Mouse (Mus musculus) limb, embryonic 10.5 days (tissue): Measurements from ENCODE around the gene Ralbp1. TPM values are rescaled to one million over a fixed set of nuclear protein-coding genes. Genes with fewer than 3 reads are reported as not detected.

ENCODE experiments used
- DNase-seq: peaks from one replicate; pipeline ENCODE4 v3.0.0-alpha.2; 2017; ENCODE audit warnings: low spot score
- H3K27ac ChIP-seq: fragments of 300-500 bp; sonication (generic); 2 replicates; pipeline ENCODE4 v1.5.1; 2016; ENCODE audit warnings: mild to moderate bottlenecking
- H3K27me3 ChIP-seq: fragments of 300-500 bp; sonication (generic); 2 replicates; pipeline ENCODE4 v1.6.1; 2016; ENCODE audit warnings: low read depth, mild to moderate bottlenecking; ENCODE audit not compliant: poor library complexity, severe bottlenecking
- H3K36me3 ChIP-seq: fragments of 300-500 bp; sonication (generic); 2 replicates; pipeline ENCODE4 v1.6.1; 2016; ENCODE audit warnings: mild to moderate bottlenecking, moderate library complexity
- H3K4me1 ChIP-seq: fragments of 300-500 bp; sonication (generic); 2 replicates; pipeline ENCODE4 v1.6.1; 2016
- H3K4me3 ChIP-seq: fragments of 300-500 bp; sonication (generic); 2 replicates; pipeline ENCODE4 v1.5.1; 2016; ENCODE audit warnings: mild to moderate bottlenecking, moderate library complexity
- H3K9me3 ChIP-seq: fragments of 300-500 bp; sonication (generic); replicated peaks from 2 replicates; pipeline ENCODE4 v1.6.1; 2016; ENCODE audit warnings: mild to moderate bottlenecking
- WGBS: fragments of 180-500 bp; shearing (Covaris S2); methylation state at CpG from one replicate; pipeline ENCODE4 v1.1.7; 2016; 5-methylcytosine and 5-hydroxymethylcytosine counted together
- polyA plus RNA-seq: library from polyadenylated mRNA; unstranded; fragments of >200 nt; fragmentation: Nextera tagmentation; extraction: Ambion mirVana; gene quantifications from 2 replicates; pipeline ENCODE4 v1.2.1, GENCODE M21; 2016

The Ralbp1 gene
- polyA plus RNA-seq, 1 experiment from 2014 or later: 64.7 TPM

DNA sequence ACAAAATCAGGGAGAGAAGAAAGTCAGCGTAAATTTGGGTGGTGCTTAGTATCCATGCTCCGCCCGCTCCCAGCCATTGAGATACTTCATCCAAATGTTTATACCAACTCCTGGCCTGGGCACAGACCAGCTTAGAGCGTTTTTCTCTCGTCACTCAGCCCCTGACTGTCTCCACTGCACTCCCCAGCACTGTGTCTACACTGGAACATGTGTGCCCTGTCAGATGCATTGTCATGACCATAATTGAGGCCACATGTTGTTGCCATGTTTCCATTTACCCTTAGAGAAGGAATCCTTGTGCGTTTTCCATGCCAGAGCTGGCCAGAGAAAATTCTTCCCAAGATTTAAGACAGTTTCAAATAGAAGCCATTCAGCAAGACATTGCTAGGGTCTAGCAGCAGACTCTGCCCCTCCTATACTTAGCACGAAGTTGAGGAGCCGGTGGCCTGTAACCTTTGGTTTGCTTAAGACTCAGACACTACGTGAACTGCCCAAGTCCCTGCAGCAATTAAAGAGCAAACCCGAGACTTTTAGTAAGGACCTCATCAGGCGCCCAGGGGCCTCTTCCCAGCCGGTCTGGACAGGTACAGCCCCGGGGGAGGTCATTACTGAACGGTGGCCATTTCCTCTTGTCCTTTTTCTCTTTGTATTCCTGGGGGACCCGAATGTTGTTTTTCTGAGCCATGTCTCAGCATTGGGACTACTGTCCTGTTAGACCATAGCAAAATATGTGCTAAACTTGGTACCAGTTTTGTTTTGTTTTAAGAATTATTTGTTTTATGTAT, 25.9 kb upstream of the Ralbp1 start:
- no peak overlapping the region for H3K4me3 ChIP-seq
- no peaks in the 10 kb centered on the region for H3K9me3 ChIP-seq
- H3K27me3 ChIP-seq: no peaks in the 10 kb centered on the region
- H3K36me3 ChIP-seq: no peaks in the 10 kb centered on the region; the same call in 1 of the 2 replicates
- no peak for DNase-seq
- peaks cover 24% of the 10 kb centered on the region for H3K4me1 ChIP-seq
- peak overlapping the region; percentile 56; the same call in 1 of the 2 replicates for H3K27ac ChIP-seq
- 70% methylated on average over 15 of the region's 15 CpGs for WGBS

GRCm38 (mm10) chr17:65908270-65908669, 22.7 kb upstream of the Ralbp1 start:
- Histone ChIP-seq H3K36me3 (0 out of 2 replicates have a peak, but pooled peaks cover 2% of the 10 kb centered on the region), H3K4me1 (peaks cover 24% of the 10 kb centered on the region), H3K27ac (no peak overlapping the region), H3K4me3 (no peak overlapping the region), H3K27me3 (no peaks in the 10 kb centered on the region), H3K9me3 (0 out of 2 replicates have a peak, but pooled peaks cover 1% of the 10 kb centered on the region)
- no peak for DNase-seq

GRCm38 (mm10) chr17:65906895-65907401, 21.4 kb upstream of the Ralbp1 start:
- no peak overlapping the region for H3K4me3 ChIP-seq
- no peak for DNase-seq
- peak overlapping the region; percentile 28; the same call in 1 of the 2 replicates for H3K27ac ChIP-seq
- H3K9me3 ChIP-seq: 0 out of 2 replicates have a peak, but pooled peaks cover 1% of the 10 kb centered on the region
- H3K27me3 ChIP-seq: no peaks in the 10 kb centered on the region
- peaks cover 24% of the 10 kb centered on the region for H3K4me1 ChIP-seq
- 0 out of 2 replicates have a peak, but pooled peaks cover 2% of the 10 kb centered on the region for H3K36me3 ChIP-seq
- WGBS: 68% methylated on average over 11 of the region's 11 CpGs

DNA sequence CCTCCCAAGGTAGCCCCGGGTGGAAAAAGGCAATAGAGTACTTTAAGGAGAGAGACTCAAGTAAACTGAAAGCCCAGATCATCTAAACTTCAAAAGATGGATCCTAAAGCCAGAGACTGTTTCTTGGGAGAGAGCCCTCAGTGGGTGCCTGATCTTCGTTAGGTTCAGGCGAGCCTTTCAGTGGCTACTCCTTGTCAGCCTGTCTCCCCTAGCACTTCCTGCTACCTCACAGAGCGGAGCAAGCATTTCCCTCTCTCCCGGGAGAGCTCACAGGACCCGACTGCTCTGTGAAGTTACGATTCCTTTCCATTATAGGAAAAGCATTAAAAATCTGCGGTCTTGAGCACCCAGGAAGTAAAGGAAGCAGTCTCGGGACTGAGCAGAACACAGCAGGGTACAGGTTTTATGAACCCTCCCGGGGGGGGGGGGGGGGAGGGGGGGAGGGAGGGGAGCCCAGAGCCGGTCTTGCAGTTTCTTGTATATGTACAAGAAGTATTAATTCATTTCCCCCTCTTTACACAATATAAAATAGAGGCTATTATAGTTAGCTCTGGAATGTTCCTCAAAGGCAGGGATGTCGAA, 20.8 kb upstream of the Ralbp1 start:
- 47% methylated on average over 12 of the region's 12 CpGs for WGBS
- Histone ChIP-seq H3K9me3 (0 out of 2 replicates have a peak, but pooled peaks cover 1% of the 10 kb centered on the region), H3K4me3 (no peak overlapping the region), H3K27ac (peak overlapping the region; percentile 28; the same call in 1 of the 2 replicates), H3K4me1 (peaks cover 19% of the 10 kb centered on the region), H3K36me3 (0 out of 2 replicates have a peak, but pooled peaks cover 2% of the 10 kb centered on the region), H3K27me3 (no peaks in the 10 kb centered on the region)
- no peak for DNase-seq

- 84% methylated on average over 14 of the region's 14 CpGs for WGBS
- no peak for DNase-seq
- no peaks in the 10 kb centered on the region for H3K27me3 ChIP-seq
- 0 out of 2 replicates have a peak, but pooled peaks cover 1% of the 10 kb centered on the region for H3K9me3 ChIP-seq
- peaks cover 14% of the 10 kb centered on the region for H3K4me1 ChIP-seq
- H3K4me3 ChIP-seq: no peak overlapping the region
- no peak overlapping the region for H3K27ac ChIP-seq
- 0 out of 2 replicates have a peak, but pooled peaks cover 2% of the 10 kb centered on the region for H3K36me3 ChIP-seq
These were observed 19.6 kb upstream of the Ralbp1 start for GRCm38 (mm10) chr17:65905241-65905640.

- 97% methylated on average over 8 of the region's 8 CpGs for WGBS
- Histone ChIP-seq H3K27me3 (no peaks in the 10 kb centered on the region), H3K9me3 (0 out of 2 replicates have a peak, but pooled peaks cover 1% of the 10 kb centered on the region), H3K27ac (no peak overlapping the region), H3K4me3 (no peak overlapping the region), H3K36me3 (0 out of 2 replicates have a peak, but pooled peaks cover 2% of the 10 kb centered on the region), H3K4me1 (peaks cover 14% of the 10 kb centered on the region)
- no peak for DNase-seq
These were observed 18.2 kb upstream of the Ralbp1 start for GRCm38 (mm10) chr17:65903826-65904225.

- Histone ChIP-seq H3K4me3 (no peak overlapping the region), H3K4me1 (peaks cover 14% of the 10 kb centered on the region), H3K27me3 (no peaks in the 10 kb centered on the region), H3K27ac (no peak overlapping the region), H3K9me3 (0 out of 2 replicates have a peak, but pooled peaks cover 1% of the 10 kb centered on the region), H3K36me3 (0 out of 2 replicates have a peak, but pooled peaks cover 2% of the 10 kb centered on the region)
- WGBS: 91% methylated on average over 1 of the region's 1 CpGs
- DNase-seq: no peak
These were observed 17.4 kb upstream of the Ralbp1 start for GRCm38 (mm10) chr17:65903011-65903410.

DNA sequence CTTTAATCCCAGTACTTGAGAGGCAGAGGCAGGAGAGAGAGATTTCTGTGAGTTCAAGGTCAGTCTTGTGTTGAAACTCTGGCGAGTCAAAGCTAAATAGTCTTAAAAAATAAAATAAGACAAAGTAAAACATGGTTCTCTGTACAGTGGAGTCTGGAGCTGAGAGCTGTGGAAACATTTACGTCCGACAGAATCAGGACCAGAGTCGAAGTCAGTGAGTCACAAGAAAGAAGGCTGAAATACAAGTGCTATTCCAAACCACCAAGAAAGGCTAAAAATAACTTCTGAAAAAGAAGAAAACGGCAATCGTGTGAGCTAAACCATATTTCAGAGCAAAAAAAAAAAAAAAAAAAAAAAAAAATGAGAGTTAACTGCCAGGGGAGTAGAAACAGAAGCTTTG, 16.7 kb upstream of the Ralbp1 start:
- H3K9me3 ChIP-seq: 0 out of 2 replicates have a peak, but pooled peaks cover 1% of the 10 kb centered on the region

GRCm38 (mm10) chr17:65896016-65896415, 10.4 kb upstream of the Ralbp1 start:
- DNase-seq: no peak
- Histone ChIP-seq H3K27ac (no peak overlapping the region), H3K27me3 (no peaks in the 10 kb centered on the region), H3K36me3 (no peaks in the 10 kb centered on the region), H3K4me1 (no peaks in the 10 kb centered on the region), H3K9me3 (no peaks in the 10 kb centered on the region), H3K4me3 (no peak overlapping the region)
- 61% methylated on average over 3 of the region's 3 CpGs for WGBS

More for the DNA sequence above, 16.7 kb upstream of the Ralbp1 start:
- Histone ChIP-seq H3K27me3 (no peaks in the 10 kb centered on the region), H3K4me3 (no peak overlapping the region), H3K27ac (no peak overlapping the region), H3K36me3 (0 out of 2 replicates have a peak, but pooled peaks cover 2% of the 10 kb centered on the region), H3K4me1 (peaks cover 13% of the 10 kb centered on the region)
- WGBS: 90% methylated on average over 6 of the region's 6 CpGs
- no peak for DNase-seq

- no peaks in the 10 kb centered on the region for H3K9me3 ChIP-seq
- no peaks in the 10 kb centered on the region for H3K36me3 ChIP-seq
- no peak for DNase-seq
- H3K27ac ChIP-seq: no peak overlapping the region
- H3K27me3 ChIP-seq: no peaks in the 10 kb centered on the region
- 86% methylated on average over 5 of the region's 5 CpGs for WGBS
- H3K4me1 ChIP-seq: peaks cover 14% of the 10 kb centered on the region
- no peak overlapping the region for H3K4me3 ChIP-seq
These were observed 3.9 kb upstream of the Ralbp1 start for GRCm38 (mm10) chr17:65889476-65889875.

DNA sequence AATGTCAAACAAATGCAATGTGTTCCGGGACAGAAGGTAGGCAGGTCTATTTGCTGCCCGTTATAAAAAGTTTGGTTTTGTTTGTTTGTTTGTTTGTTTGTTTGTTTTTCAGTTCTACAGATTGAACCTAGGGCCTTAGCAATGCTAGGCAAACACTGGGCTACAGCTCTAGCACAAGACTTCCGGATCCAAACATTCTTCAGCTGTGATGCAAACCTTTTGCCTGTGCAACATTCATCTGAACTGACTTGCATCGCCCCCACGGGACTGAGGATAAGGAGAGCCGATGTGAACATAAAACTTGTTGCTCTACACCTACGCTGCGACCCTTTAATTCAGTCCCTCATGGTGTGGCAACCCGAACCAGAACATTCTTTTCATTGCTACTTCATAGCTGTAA, 973 bp upstream of the Ralbp1 start:
- H3K4me1 ChIP-seq: peaks cover 22% of the 10 kb centered on the region
- DNase-seq: no peak
- H3K36me3 ChIP-seq: no peaks in the 10 kb centered on the region
- no peaks in the 10 kb centered on the region for H3K9me3 ChIP-seq
- 83% methylated on average over 9 of the region's 9 CpGs for WGBS
- peak overlapping the region; percentile 91 for H3K27ac ChIP-seq
- no peaks in the 10 kb centered on the region for H3K27me3 ChIP-seq
- H3K4me3 ChIP-seq: peak overlapping the region; percentile 90

- Histone ChIP-seq H3K9me3 (no peaks in the 10 kb centered on the region), H3K27ac (peak overlapping the region; percentile 91), H3K27me3 (no peaks in the 10 kb centered on the region), H3K4me1 (peaks cover 22% of the 10 kb centered on the region), H3K36me3 (no peaks in the 10 kb centered on the region), H3K4me3 (peak overlapping the region; percentile 90)
- no peak for DNase-seq
- WGBS: 0% methylated on average over 11 of the region's 11 CpGs
These were observed 251 bp downstream of the Ralbp1 start for GRCm38 (mm10) chr17:65885398-65885696.
